Comparison of ENCODE assay signal across 10 mouse cellular contexts in the genomic region with DNA sequence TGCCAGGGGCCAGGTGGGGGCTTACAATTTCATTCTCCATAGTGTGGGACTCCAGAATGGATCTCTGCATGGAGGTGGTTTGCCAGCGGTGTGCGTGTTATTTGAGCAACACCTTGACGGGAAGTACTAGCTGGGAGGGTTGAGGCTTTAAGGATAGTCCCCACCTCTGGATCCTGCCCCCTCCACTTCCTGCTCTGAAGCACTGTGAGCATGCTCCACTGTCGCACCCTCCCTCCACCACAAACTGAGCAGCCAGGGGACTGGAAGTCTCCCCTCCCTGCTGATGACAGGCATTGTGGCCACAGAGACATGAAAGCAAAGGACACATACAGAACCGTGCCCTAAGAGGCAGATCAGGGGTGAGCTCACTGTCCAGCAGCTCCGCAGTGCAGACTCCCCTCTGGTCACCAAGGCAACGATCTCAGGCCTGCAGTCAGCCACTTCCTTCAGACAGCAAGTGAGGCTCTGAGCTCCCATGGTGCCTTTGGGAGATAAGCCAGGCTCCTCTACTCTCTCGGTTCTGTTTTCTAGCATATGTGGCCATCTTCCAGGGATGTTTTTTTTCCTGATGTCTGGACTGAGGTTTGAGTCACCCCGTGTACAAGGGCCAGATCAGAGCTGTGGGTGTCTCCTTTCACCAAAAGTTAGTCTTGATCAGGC.
DNase-seq lines count a peak whose midpoint lies in the region; ATAC-seq lines count a peak whose summit lies in the region.
"Had no signal": no experiment of that assay in that cellular context is flagged by ENCODE, and none has a peak within 500 bp of the region (broad histone marks: within the 10 kb centered on the region; RNA-seq: fewer than 3 reads in every experiment).

No protein-coding gene starts in this region.

- H3K9ac ChIP-seq in heart, embryonic 13.5 days: no peak overlapping the region
- peak overlapping the region; percentile 28 for H3K9ac ChIP-seq in midbrain, embryonic 12.5 days (replicated peaks)

- H3K27ac ChIP-seq in heart, embryonic 13.5 days (replicated peaks): peak overlapping the region; percentile 50; the same call in 1 of the 2 replicates
- peak overlapping the region; percentile 30; the same call in 1 of the 2 replicates for H3K27ac ChIP-seq in midbrain, embryonic 12.5 days (replicated peaks)

- intact Hi-C loops in left cerebral cortex, postnatal 4 days (cut with DNase I): no loop called here

- peaks cover 7% of the 10 kb centered on the region; the same call in 1 of the 2 replicates for H3K9me3 ChIP-seq in heart, embryonic 13.5 days
- 0 out of 2 replicates have a peak, but pooled peaks cover 3% of the 10 kb centered on the region for H3K9me3 ChIP-seq in midbrain, embryonic 12.5 days

- peak overlapping the region; percentile 33 for H3K4me2 ChIP-seq in heart, embryonic 13.5 days
- peak overlapping the region; percentile 15; the same call in 1 of the 2 replicates for H3K4me2 ChIP-seq in midbrain, embryonic 12.5 days (replicated peaks)

- H3K4me1 ChIP-seq in heart, embryonic 13.5 days: peaks cover 14% of the 10 kb centered on the region
- peaks cover 14% of the 10 kb centered on the region for H3K4me1 ChIP-seq in midbrain, embryonic 12.5 days

- H3K36me3 ChIP-seq in heart, embryonic 13.5 days: no peaks in the 10 kb centered on the region
- no peaks in the 10 kb centered on the region for H3K36me3 ChIP-seq in midbrain, embryonic 12.5 days
- H3K36me3 ChIP-seq: G1E had no signal

- 9% methylated on average over 9 of the region's 9 CpGs for WGBS in heart, embryonic 13.5 days
- 20% methylated on average over 9 of the region's 9 CpGs for WGBS in midbrain, embryonic 12.5 days

- peak; percentile 74; the same call in 1 of the 2 replicates for ATAC-seq in heart, embryonic 13.5 days (ENCODE audit: extremely low read depth, insufficient number of reproducible peaks, low FRiP score, low TSS enrichment)
- ATAC-seq in midbrain, embryonic 12.5 days (ENCODE audit: low FRiP score, low read depth): peak; percentile 58; the same call in 1 of the 2 replicates
- ATAC-seq in megakaryocyte-erythroid progenitor cell, adult 5-6 weeks (replicated peaks; ENCODE audit: low FRiP score, low TSS enrichment, poor library complexity, severe bottlenecking): no peak

- H3K27me3 ChIP-seq in heart, embryonic 13.5 days (replicated peaks): peaks cover 21% of the 10 kb centered on the region
- H3K27me3 ChIP-seq in midbrain, embryonic 12.5 days: peaks cover 3% of the 10 kb centered on the region; the same call in 1 of the 2 replicates

- DNase-seq in left cerebral cortex, postnatal 4 days: peak; percentile 47
- no peak for DNase-seq in left cerebral cortex, adult 8-10 months (ENCODE audit: low spot score in 2 of 2)
- peak; percentile 31 for DNase-seq in embryo, embryonic 9.5 days (ENCODE audit: extremely low spot score)
- no peak for DNase-seq in cerebellum, adult 9-10 months
- DNase-seq in spleen, postnatal 10 days (ENCODE audit: low spot score in 2 of 2): no peak

- no peak overlapping the region for H3K4me3 ChIP-seq in heart, embryonic 13.5 days
- no peak overlapping the region for H3K4me3 ChIP-seq in midbrain, embryonic 12.5 days
- H3K4me3 ChIP-seq: erythroblast, embryonic 14.5 days had no signal

Comparison
In these comparisons a context has a peak if more than half of its experiments do, and no peak if none do; other contexts are left out.
1. DNase-seq: peak in left cerebral cortex, postnatal 4 days (single experiment) and embryo, embryonic 9.5 days (single experiment); none in left cerebral cortex, adult 8-10 months (0 of 2), cerebellum, adult 9-10 months (single experiment) and spleen, postnatal 10 days (0 of 2).